Mouse (Mus musculus) natural killer cell, adult 2 months (primary cell): Measurements from ENCODE around the gene Hs6st1.
A peak's percentile ranks its signal among the peaks of the same experiment; 100 is the strongest.

Experiments used
- DNase-seq, 2 experiments: peaks; one replicate each; pipeline ENCODE4 v3.0.0; 2022; ENCODE audit warnings: low spot score in 2 of 2

Gene Hs6st1

GRCm38 (mm10) chr1:36085069-36085468, 16.9 kb downstream of the Hs6st1 start:
- DNase-seq, result no peak

GRCm38 (mm10) chr1:36088367-36088766, 20.2 kb downstream of the Hs6st1 start:
- no peak for DNase-seq

GRCm38 (mm10) chr1:36089481-36089880, 21.3 kb downstream of the Hs6st1 start:
- no peak for DNase-seq

GRCm38 (mm10) chr1:36090011-36090721, 22.0 kb downstream of the Hs6st1 start:
- DNase-seq, result no peak

DNA sequence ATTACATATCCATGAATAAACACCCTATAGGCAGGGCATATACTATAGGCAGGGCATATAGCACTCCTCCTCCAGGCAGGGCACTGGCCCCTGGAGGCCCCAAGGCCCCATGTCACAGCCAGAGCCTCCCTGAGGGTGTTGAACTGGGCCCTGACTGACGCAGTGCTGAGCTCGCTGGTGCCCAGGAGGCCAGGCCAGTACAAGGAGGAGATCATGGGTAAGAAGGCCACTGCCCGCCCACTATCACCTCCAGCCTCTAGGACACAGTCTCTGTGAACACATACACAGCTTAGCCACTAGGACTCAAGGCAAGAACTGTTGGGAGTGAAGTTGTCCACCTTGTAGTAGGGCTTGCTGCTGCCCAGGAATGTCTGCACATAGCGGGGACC, 22.5 kb downstream of the Hs6st1 start:
- no peak for DNase-seq

DNA sequence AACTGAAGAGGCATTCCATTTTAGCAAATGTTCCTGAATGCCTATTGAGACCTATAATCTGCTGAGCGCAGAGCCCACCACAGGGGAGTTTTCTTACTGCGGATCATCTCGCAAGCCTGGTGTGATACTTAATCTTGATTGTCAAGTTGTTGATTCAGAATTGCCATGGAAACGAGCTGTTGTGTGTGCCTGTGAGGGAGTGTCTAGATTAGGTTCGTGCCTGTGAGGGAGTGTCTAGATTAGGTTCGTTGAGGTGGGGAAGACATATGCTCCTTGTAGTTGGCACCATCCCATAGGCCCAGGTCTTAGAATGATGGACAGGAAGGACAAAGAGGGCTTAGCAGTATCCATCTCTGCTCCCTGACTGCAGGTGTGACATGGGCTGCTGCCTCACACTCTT, 23.0 kb downstream of the Hs6st1 start:
- no peak for DNase-seq

DNA sequence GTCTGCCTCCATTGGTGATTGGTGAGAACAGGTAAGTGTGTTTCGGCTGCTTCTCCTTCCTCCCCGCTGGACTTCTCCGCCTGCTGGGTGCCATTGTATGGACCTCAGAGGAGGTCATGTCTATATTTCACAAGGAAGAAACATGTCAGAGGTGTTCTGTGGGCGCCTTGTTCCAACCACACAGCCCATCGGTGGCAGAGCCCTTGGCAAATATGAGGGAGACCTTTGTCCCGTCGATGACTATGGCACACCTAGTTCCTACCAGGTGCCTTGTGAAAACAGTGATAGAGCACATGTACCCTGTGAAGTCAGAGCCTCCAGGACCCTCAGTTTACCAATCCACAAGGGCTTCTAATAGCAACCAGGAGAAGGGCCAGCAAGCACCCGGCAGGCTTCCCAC, 25.5 kb downstream of the Hs6st1 start:
- no peak for DNase-seq

- DNase-seq, result no peak
Observed at GRCm38 (mm10) chr1:36095423-36096272, 27.4 kb downstream of the Hs6st1 start.

- no peak for DNase-seq
Observed at GRCm38 (mm10) chr1:36098432-36098831, 30.2 kb downstream of the Hs6st1 start.

GRCm38 (mm10) chr1:36100371-36100770, 32.2 kb downstream of the Hs6st1 start:
- DNase-seq, result no peak

- DNase-seq, result no peak
Observed at GRCm38 (mm10) chr1:36105917-36106706, 37.9 kb downstream of the Hs6st1 start.

DNA sequence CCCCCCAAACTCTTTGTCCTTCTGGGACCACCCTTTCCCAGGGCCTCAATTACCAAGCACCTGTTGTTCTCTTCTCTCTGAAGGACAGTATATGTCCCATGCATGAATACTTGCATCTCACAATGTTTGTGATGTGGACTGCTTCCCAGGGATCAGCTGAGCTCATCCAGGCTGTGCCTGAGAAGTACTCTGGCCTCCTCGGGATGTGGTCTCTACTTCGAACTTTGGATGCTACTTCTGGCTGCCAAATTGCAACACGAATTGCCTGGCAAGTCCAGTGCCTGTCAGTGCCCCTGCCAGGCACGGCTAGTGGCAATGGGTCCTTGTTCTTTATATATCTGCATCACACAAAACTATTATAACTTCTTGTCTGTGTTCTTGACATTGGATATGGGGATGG, 41.8 kb downstream of the Hs6st1 start:
- no peak for DNase-seq

- no peak for DNase-seq
Observed at GRCm38 (mm10) chr1:36112665-36113064, 44.5 kb downstream of the Hs6st1 start.

DNA sequence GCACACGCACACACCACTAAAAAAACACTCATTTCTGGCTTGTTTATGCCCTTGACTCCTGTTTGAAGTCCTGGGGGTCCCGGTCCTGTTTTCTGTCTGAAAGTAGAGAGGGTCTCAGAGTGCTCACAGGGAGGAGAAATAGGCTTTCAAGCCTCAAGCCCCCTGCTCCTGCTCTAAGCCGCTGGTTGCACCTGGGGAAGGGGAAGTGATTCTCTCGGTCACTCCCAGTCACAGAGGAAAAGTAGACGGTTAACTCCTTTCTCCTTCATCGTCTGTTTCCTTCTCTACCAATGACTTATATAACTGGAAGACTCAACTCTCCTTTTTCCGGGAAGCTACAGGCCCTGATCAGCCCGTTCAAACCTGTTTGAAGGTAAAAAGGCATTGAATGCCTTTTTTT, 45.5 kb downstream of the Hs6st1 start:
- no peak for DNase-seq

DNA sequence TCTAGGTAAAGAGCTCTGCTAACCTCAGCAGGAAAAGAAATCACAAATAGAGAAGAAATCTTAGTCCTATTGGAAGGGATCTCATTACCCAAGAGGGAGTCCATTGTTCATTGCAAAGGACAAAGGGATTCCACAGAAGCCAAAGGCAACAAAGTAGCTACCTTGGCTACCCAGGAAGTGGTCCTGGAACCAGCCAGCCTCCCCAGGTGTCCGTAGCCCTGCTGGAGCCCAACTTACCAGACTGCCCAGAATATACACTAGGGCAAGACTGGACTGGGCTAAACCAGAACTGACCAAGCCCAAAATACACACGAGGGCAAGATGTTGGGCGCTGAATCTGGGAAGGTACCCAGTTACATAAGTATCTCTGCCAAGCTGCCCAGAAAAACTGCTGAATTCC, 46.6 kb downstream of the Hs6st1 start:
- no peak for DNase-seq

GRCm38 (mm10) chr1:36116488-36116887, 48.3 kb downstream of the Hs6st1 start:
- no peak for DNase-seq

GRCm38 (mm10) chr1:36118061-36118685, 50.0 kb downstream of the Hs6st1 start:
- DNase-seq, result no peak

DNA sequence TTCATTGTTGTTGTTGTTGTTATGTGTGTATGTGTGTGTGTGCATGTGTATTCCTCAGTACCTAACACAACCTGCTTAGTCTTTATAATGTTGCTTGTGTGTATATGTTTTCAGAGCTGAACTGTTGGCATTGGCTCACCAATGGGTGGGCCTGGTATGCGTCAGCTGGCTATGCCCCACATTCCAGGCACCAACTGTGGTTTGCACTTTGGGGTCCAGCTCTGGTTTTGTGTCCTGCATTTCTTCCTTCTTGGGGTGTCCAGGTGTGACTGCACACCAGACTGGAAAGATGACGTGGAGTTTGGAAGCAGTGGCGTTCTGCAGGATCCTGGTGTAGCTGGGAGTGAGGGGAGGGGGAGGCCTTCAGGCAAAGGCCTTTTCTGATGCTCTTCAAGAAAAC, 50.8 kb downstream of the Hs6st1 start:
- no peak for DNase-seq

GRCm38 (mm10) chr1:36119426-36119825, 51.2 kb downstream of the Hs6st1 start:
- no peak for DNase-seq

- no peak for DNase-seq
Observed at GRCm38 (mm10) chr1:36121172-36121571, 53.0 kb downstream of the Hs6st1 start.

DNA sequence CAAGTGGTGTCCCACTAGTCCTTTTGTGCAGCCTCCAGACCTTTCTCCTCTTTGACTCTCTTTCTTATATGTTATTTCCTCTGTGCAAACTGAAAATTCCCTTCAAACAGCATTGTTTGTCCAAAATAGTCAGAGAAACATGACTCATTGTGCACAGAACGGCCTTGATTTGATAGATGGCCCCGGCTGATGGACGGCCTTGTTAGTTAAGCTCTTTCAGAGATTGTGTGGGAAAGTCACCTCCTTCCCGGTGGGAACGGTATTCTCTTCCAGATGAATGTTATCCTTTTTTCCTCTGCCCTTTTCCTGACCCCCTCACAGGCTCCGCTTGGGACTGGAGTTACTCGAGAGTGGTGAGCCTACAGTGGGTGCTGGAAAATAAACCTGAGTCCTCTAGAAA, 56.9 kb downstream of the Hs6st1 start:
- no peak for DNase-seq

DNA sequence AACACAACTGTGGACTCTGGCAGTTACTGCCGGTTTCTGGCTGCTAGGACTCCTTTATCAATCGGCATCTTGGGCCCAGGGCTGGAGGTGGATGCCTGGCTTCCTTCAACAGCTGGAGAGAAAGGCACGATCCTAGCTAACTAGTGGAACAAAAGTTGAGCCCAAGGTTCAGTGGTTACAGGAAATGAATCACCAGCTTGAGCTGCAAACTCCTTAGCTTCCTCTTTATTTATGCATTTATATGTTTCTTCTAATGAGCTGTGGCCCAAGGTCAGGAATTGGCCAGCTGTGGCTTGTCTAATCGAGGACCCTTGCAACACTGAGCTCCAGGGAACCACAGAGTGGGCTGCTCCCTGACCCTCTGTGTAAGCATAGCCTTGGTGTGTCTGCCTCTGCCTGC, 60.9 kb downstream of the Hs6st1 start:
- DNase-seq, result peak in 1 of 2 experiments; percentile 20
